ENCODE assay signal across 22 mouse cellular contexts in the genomic region with DNA sequence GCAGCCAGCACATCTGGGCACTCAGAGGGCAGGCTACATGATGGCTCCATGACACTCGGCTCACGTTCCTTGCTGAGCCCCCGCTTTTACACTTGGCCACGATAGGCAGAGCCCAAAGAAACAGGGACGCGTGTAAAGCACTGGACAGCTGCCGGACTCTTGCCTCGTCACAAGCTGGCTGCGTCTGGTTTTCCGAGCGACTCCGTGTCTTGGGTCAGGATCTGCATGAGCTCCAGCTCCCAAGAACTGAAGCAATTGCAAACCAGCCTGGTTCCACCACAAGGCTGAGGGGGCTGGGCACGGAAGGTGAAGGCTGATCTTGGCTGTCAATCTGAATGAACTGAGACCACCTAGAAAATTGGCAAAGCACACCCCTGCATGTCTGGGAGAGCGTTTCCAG.
A peak's percentile ranks its signal among the peaks of the same experiment; 100 is the strongest.
DNase-seq lines count a peak whose midpoint lies in the region; ATAC-seq and TF ChIP-seq lines count a peak whose summit lies in the region.
"Had no signal": no experiment of that assay in that cellular context is flagged by ENCODE, and none has a peak within 500 bp of the region (broad histone marks: within the 10 kb centered on the region; RNA-seq: fewer than 3 reads in every experiment).

No protein-coding gene starts in this region.

- peaks cover 22% of the 10 kb centered on the region for H3K4me1 ChIP-seq in embryonic facial prominence, embryonic 13.5 days
- H3K4me1 ChIP-seq in embryonic facial prominence, embryonic 10.5 days: peaks cover 24% of the 10 kb centered on the region
- H3K4me1 ChIP-seq in stomach, postnatal 0 days (replicated peaks; ENCODE audit: control insufficient read depth, insufficient read depth): no peaks in the 10 kb centered on the region
- H3K4me1 ChIP-seq: heart, embryonic 12.5 days; liver, embryonic 12.5 days; megakaryocyte, embryonic 14.5 days had no signal

- H3K4me3 ChIP-seq in embryonic facial prominence, embryonic 13.5 days: no peak overlapping the region
- H3K4me3 ChIP-seq in embryonic facial prominence, embryonic 10.5 days: no peak overlapping the region
- no peak overlapping the region for H3K4me3 ChIP-seq in stomach, postnatal 0 days (ENCODE audit: low read depth, low read length)
- H3K4me3 ChIP-seq: embryonic facial prominence, embryonic 15.5 days; heart, embryonic 12.5 days; hindbrain, embryonic 10.5 days; limb, embryonic 12.5 days; liver, embryonic 12.5 days; megakaryocyte, embryonic 14.5 days had no signal

- no peak for TF ChIP-seq EP300 in stomach, postnatal 0 days (optimal IDR thresholded peaks at IDR 0.05)

- H3K27ac ChIP-seq in embryonic facial prominence, embryonic 13.5 days: peak overlapping the region; percentile 0; the same call in 1 of the 2 replicates
- no peak overlapping the region for H3K27ac ChIP-seq in embryonic facial prominence, embryonic 10.5 days (replicated peaks)
- H3K27ac ChIP-seq in stomach, postnatal 0 days (replicated peaks): no peak overlapping the region
- H3K27ac ChIP-seq: embryonic facial prominence, embryonic 15.5 days; hindbrain, embryonic 10.5 days; limb, embryonic 12.5 days; liver, embryonic 12.5 days had no signal

- H3K27me3 ChIP-seq in embryonic facial prominence, embryonic 13.5 days: no peaks in the 10 kb centered on the region
- peaks cover 8% of the 10 kb centered on the region; the same call in 1 of the 2 replicates for H3K27me3 ChIP-seq in embryonic facial prominence, embryonic 10.5 days (replicated peaks; ENCODE audit: low read depth, poor library complexity, severe bottlenecking)
- no peaks in the 10 kb centered on the region for H3K27me3 ChIP-seq in stomach, postnatal 0 days (ENCODE audit: control insufficient read depth, insufficient read depth, low read length)
- H3K27me3 ChIP-seq: embryonic facial prominence, embryonic 15.5 days; heart, embryonic 12.5 days; limb, embryonic 12.5 days; liver, embryonic 12.5 days had no signal

- H3K36me3 ChIP-seq in embryonic facial prominence, embryonic 13.5 days: no peaks in the 10 kb centered on the region
- no peaks in the 10 kb centered on the region for H3K36me3 ChIP-seq in embryonic facial prominence, embryonic 10.5 days (replicated peaks)
- H3K36me3 ChIP-seq in stomach, postnatal 0 days (ENCODE audit: control insufficient read depth, insufficient read depth, low read length): no peaks in the 10 kb centered on the region
- H3K36me3 ChIP-seq: embryonic facial prominence, embryonic 15.5 days; heart, embryonic 12.5 days; hindbrain, embryonic 10.5 days; limb, embryonic 12.5 days; liver, embryonic 12.5 days had no signal

- 84% methylated on average over 14 of the region's 14 CpGs for WGBS in embryonic facial prominence, embryonic 13.5 days
- WGBS in embryonic facial prominence, embryonic 10.5 days: 89% methylated on average over 14 of the region's 14 CpGs
- 67% methylated on average over 14 of the region's 14 CpGs for WGBS in stomach, postnatal 0 days

- no peak overlapping the region for H3K9ac ChIP-seq in embryonic facial prominence, embryonic 13.5 days
- H3K9ac ChIP-seq in stomach, postnatal 0 days (ENCODE audit: low read length): no peak overlapping the region
- H3K9ac ChIP-seq: embryonic facial prominence, embryonic 15.5 days; heart, embryonic 12.5 days; limb, embryonic 12.5 days; liver, embryonic 12.5 days had no signal

- DNase-seq in embryonic facial prominence, embryonic 10.5 days (ENCODE audit: low spot score): no peak
- peak; percentile 48 for DNase-seq in left cerebral cortex, postnatal 4 days
- no peak for DNase-seq in left cerebral cortex, postnatal 14 days (ENCODE audit: low spot score in 2 of 2)
- peak; percentile 10 for DNase-seq in urinary bladder, postnatal 14 days (ENCODE audit: low spot score)
- DNase-seq in urinary bladder, postnatal 10 days (ENCODE audit: low spot score): no peak
- DNase-seq in stomach, postnatal 0 days (ENCODE audit: low spot score): no peak
- no peak for DNase-seq in heart, adult 18-20 months
- DNase-seq: adrenal gland, postnatal 25 days; cerebellum, postnatal 25 days; heart, postnatal 10 days; kidney, adult 18-20 months; thymus, adult 18-20 months; thymus, postnatal 36 days had no signal

- intact Hi-C loops in left cerebral cortex, postnatal 4 days (cut with DNase I): loop anchor here (10.0 kb wide), 1 partner anchor 430 kb away; no protein-coding TSS in a partner anchor
- intact Hi-C loops in left cerebral cortex, postnatal 14 days (cut with DNase I): loop anchor here (5.0 kb wide), 2 partner anchors 307 to 432 kb away; no protein-coding TSS in a partner anchor

- H3K4me2 ChIP-seq in embryonic facial prominence, embryonic 13.5 days: no peak overlapping the region
- 0 out of 2 replicates have a peak overlapping the region, but pooled peaks have one; percentile 5 for H3K4me2 ChIP-seq in stomach, postnatal 0 days (replicated peaks; ENCODE audit: low read depth)
- H3K4me2 ChIP-seq: embryonic facial prominence, embryonic 15.5 days; heart, embryonic 12.5 days; limb, embryonic 12.5 days; liver, embryonic 12.5 days had no signal

- no peak for ATAC-seq in embryonic facial prominence, embryonic 13.5 days (ENCODE audit: insufficient number of reproducible peaks, insufficient read depth, low FRiP score, low TSS enrichment, low read depth)
- ATAC-seq in stomach, postnatal 0 days (ENCODE audit: low FRiP score, low TSS enrichment): peak; percentile 24; the same call in 1 of the 2 replicates
- ATAC-seq: forebrain, embryonic 14.5 days; liver, embryonic 12.5 days; midbrain, embryonic 16.5 days had no signal

- TF ChIP-seq CTCF in stomach, postnatal 0 days (IDR thresholded peaks at IDR 0.05; ENCODE audit: low read depth): no peak

- no peaks in the 10 kb centered on the region for H3K9me3 ChIP-seq in embryonic facial prominence, embryonic 13.5 days
- H3K9me3 ChIP-seq in embryonic facial prominence, embryonic 10.5 days: no peaks in the 10 kb centered on the region
- no peaks in the 10 kb centered on the region for H3K9me3 ChIP-seq in stomach, postnatal 0 days (ENCODE audit: control insufficient read depth, low read length)
- H3K9me3 ChIP-seq: embryonic facial prominence, embryonic 15.5 days; heart, embryonic 12.5 days; hindbrain, embryonic 10.5 days; limb, embryonic 12.5 days; liver, embryonic 12.5 days; megakaryocyte, embryonic 14.5 days had no signal

Comparison
In these comparisons a context has a peak if more than half of its experiments do, and no peak if none do; other contexts are left out.
1. DNase-seq: peak in left cerebral cortex, postnatal 4 days (single experiment) and urinary bladder, postnatal 14 days (single experiment); none in embryonic facial prominence, embryonic 10.5 days (single experiment), left cerebral cortex, postnatal 14 days (0 of 2), urinary bladder, postnatal 10 days (single experiment), stomach, postnatal 0 days (single experiment) and heart, adult 18-20 months (0 of 2).